Mouse (Mus musculus) layer of hippocampus, adult 18-20 months (tissue): ENCODE results near the gene Prdm10. TPM values are rescaled to one million over a fixed set of nuclear protein-coding genes. Genes with fewer than 3 reads are reported as not detected.
A peak's percentile ranks its signal among the peaks of the same experiment; 100 is the strongest.

Experiments
- DNase-seq, 2 experiments: peaks; one replicate each; pipeline ENCODE4 v3.0.0; 2022; ENCODE audit warnings: low spot score in 2 of 2
- total RNA-seq, 2 experiments: library from RNA; stranded (reverse); gene quantifications; 2 replicates each; pipeline ENCODE4 v1.2.3; 2021

Gene Prdm10
- total RNA-seq, 2 experiments from 2014 or later: 19.9 to 23.1 TPM

DNA sequence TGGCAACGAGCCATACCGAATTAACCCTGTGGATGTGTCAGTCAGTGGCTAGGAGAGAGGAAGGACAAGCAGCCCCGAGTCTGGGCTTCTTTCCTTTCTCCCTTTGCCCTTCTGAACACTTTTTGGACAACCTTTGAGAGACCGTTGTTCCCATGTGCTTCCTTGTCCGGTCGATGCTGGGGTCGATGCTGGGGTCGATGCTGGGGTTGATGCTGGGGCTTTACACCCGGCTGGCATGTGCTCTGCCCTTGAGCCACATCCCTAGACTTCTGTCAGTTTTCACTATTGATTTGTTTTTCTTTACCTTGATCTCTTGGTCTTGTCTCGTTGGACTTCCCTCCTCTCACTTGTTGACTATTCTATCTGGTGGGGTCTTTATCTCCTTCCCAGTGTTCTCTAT, 73.2 kb downstream of the Prdm10 start:
- DNase-seq: no peak

DNA sequence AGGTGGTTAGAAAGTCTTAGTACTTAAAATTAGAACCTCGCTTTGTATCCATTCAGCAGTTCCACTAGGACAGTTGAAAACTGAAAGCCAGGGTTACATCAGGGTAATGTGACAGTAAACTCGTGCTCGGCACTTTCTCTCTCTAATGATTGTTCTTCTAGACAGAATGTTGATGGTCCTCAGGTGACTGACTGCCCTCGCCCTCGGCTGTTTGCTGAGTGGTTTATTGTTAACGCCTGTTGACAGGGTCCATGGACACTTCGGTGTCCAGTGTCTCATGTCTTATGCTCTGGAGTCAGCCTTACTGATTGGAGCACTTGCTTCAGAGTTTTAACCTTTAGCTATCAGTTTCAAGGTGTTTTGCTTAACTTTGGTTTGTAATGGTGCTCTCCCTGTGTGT, 73.7 kb downstream of the Prdm10 start:
- DNase-seq: no peak

DNA sequence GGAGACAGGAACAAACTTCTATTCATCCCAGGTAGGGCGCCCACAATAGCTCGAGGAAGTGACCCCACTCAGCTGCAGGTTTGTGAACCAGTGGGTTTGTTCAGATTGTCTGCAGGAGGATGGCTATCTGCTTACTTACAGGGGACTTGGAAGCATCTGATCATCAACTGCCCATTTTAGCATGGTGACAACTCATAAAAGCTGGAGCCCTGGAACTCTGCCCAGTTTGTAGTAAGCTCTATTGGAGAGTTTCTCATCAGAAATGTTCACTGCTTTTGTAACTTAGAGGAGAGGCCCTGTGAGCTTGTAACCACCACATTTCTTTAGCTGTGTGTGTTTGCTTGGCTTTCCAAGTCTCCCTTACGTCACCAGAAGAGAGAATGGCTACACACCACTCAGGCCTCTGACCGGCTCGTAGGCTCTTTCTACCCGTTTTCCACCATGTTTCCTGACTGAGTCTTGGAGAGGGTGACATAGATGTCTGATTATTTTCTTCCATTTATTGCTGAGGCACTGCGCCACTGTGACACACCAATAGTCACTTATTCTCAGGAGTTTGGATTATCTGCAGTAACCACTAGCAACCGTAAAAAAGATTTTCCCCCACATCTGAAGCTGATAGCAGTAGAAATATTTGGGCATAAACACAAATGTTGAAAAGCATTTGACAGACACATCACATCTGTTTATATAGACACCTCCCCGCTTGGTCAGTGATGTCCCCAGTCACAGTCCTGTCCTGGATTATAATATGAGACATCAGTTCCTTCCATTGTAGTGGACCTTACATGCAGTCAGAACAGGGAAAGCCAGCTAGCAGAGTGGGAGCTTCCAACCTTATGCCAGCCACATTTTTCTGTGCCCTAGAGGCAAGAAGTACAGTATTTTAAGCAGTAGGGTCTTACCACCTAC, 83.6 kb downstream of the Prdm10 start:
- peak; percentile 40 to 68 for DNase-seq

DNA sequence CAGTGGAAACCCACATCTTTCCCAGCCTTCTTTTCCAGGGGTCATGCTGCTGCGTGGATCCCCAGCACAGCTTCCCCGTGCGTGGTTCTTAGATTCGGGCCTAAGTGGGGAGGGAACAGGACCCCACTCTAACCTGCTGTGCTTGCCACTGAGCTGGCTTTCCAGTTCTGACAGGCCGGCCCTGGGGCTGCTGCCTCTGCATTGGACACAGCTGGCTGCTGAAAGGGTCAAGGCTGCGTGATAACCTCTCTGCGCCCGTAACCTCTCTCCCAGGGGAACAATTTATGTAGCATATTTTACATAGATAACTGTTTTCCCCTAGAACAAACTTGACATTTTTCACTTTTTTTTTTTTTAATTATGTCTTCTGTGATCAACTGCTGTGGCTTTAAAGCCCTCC, 84.7 kb downstream of the Prdm10 start:
- DNase-seq: no peak

DNA sequence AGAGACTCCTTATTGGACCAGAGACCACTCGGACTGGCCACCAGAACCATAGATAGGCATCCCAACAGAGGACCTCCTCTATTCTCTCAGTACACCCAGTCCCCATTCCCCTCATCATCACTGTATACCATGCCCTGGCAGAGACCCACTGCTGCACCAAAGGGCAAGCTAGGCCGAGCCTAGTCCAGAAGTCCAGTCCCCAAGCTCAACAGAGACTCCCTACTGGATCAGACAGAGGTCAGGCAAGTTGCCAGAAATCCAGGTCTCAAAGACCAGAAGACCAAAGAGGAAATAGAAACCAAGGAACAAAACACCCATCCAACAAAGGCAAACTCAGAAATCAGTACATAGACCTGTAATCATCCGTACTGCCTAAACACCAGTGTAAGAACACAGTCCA, 91.4 kb downstream of the Prdm10 start:
- no peak for DNase-seq

DNA sequence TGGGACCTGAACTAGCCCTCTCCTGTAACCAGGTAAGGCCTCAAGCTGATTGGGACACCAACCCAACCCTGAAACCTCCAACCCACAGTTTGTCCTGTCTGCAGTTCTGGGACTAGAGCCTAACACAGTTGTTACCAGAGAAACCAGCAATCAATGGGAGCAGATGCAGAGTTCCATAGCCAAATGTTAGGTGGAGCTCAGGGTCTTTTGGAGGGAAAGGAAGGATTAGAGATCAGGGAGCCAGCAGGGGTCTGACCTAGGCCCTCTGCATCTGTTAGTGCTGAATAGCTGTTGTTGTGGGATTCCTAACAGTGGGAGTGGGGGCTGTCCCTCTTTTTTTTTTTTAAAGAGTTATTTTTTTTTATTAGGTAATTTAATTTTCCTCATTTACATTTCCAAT, 96.3 kb downstream of the Prdm10 start:
- no peak for DNase-seq

DNA sequence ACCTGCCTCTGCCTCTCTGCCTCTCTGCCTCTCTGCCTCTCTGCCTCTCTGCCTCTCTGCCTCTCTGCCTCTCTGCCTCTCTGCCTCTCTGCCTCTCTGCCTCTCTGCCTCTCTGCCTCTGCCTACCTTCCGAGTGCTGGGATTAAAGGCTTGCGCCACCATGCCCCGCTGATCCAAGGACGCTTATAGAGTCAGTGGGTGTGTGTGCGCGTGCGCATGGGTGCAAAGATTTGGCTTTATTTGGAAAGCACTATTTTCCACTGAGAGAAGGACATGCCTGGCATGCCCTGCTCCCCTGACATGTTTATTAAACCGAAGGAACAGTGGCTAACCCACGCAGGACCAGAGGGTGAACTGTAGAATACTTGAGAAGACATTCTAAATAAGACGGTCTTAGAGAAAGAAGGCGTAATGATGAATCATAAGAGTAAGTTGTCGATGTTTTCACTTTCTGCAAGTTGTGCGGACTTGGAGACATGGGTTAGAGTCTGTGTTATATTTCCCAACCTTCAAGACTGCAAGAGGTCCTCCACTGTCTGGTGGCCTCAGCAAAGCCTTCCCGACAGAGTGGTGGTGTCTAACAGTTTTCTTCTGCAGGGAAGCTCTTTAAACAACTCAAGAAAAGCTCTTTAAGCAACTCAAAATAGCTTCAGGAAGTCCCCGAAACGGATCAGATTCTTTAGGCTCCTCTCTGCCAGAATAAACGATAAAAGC, 104.6 kb downstream of the Prdm10 start:
- no peak for DNase-seq

DNA sequence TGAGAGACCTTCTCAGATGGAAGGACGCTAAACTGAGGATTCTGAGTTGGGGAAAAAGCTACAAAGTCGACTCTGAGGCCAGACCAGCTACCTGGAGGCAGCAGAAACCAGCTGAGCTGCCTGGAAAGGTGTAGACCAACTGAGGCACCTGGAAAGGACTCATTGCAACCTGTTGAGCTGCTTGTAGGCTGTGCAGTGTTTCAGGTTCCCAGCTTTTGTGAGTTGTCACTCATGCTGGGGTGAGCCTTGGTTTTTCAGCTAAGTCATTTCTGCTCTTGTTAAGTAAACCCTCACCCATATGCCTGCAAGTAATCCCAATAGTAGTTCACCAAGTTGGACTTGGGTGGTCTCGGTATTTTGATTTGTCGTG, 105.1 kb downstream of the Prdm10 start:
- DNase-seq: no peak

DNA sequence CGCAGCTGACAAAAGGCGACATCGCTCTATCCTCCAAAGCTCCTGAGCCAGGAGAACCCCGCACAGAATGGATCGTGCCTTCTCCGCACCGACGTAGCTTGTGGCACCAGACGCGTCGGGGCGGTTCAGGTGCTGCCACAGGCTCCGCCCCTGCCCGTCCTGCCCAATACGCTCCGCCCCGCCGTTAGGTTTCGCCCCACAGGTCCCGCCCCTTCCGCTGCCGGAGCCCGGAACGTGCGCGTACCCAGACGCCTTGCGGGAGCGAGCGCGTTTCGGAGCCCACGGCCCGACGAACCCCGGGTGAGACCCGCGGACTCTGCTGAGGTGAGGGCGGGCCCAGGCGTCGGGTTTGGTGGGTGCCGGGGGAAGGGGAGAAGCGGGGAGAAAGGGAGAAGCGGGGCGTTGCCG, 105.6 kb downstream of the Prdm10 start, which contains the start of gene Nfrkb:
Gene Nfrkb (plus strand): TSS at position 246 of the 408 bp plus-strand sequence.
- peak; percentile 94 to 95 for DNase-seq

DNA sequence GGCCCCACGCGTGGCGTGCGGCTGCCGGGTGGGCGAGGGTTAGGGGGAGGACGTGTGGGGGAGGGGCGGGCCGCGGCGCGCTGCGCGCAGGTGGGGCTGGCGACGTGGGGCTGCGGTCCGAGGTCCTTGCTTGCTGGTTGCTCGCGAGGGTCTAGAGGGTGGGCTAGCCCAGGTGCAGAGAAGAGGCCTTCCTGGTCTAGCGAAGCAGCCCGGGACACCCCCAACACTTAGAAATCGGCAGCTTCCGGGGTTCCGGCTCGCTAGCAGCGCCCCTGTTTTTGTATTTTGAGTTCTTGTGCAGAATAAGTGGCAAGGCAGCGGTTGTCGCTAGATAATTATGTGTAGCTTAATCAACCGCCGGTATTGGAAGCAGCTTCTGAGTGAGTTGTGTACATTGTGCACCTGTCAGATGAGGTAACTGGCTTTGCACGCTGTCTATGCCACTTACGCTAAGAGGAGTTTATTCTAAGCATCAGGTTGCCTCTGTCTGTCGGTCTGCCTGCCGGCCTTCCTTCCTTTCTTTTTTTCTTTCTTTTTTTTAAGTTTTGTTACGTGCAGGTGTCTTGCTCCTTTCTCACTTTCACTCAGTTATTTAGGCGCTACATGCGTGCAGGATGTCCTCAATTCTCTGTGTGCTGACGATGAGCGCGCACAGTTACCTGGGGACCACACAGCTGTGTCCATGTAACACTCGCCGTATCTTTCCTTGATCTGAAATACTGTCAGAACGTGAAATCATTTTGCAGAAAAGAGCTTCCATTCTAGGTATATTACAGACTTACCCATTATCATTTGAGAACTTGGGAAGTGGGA, 106.2 kb downstream of the Prdm10 start:
- no peak for DNase-seq

DNA sequence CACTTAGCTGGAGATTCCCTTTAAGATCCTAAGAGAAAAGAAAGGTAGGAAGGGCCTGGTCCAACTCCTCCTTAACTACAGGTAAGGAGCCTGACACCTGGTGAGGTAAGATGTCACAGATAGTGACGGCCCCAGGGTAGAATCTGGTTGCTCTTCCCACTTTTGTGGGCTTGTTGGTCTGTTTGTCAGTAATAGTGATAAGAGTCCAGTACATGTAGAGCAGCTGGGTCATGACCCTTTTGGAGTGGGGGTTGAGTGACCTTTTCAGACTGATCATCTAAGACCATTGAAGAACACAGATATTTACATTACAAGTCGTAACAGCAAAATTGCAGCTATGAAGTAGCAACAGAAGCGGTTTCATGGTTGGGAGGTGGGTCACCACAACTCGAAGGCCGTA, 106.9 kb downstream of the Prdm10 start:
- DNase-seq: no peak

DNA sequence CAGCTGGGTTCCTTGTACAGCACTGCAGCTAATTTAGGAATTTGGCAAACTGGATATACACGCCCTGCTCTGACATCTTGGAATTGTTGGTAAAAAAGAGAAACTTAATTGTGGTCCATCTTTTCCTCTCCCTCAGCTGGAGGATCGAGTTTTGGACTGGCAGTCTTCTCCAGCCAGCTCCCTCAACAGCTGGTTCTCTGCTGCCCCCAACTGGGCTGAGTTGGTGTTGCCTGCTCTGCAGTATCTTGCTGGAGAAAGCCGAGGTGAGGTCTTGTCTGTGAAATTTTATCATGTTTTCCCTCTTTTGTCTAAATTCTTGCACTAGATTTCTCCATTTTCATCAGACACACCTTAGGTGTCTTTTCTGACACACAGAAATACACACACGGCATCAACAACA, 120.1 kb downstream of the Prdm10 start:
- peak; percentile 26 to 71 for DNase-seq

DNA sequence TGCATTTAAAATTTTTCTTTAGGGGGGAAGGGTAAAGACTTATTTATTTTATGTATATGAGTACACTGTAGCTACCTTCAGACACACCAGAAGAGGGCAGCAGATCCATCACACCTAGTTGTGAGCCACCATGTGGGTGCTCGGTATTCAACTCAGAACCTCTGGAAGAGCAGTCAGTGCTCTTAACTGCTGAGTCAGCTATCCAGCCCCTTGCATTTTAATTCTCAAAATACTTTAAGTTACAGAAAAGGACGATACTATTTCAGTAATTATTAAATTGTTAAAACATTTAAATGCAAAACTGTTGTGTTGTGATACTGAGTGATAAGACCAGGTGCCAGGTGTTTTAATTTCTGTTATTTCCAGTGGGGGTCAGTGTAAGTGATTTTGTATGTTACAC, 124.0 kb downstream of the Prdm10 start:
- no peak for DNase-seq

DNA sequence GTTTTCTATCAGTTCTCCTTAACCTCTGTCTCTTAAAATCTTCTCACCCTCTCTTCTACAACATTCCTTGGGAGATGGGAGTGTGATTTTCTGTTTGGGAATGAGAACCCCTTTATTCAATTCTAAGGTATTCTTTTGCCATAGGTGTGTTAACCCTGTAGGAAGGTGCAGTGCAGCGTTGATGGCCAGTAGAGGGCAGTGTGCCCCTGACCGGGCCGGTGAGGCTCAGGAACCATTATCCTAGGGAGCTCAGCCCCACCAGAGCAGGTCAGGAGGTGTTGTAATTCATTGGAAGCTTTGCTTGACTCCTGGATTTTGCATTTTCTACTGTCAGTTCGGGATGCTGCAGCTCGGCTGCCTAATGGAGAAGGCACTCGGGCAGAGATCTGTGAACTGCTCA, 124.9 kb downstream of the Prdm10 start:
- DNase-seq: no peak

DNA sequence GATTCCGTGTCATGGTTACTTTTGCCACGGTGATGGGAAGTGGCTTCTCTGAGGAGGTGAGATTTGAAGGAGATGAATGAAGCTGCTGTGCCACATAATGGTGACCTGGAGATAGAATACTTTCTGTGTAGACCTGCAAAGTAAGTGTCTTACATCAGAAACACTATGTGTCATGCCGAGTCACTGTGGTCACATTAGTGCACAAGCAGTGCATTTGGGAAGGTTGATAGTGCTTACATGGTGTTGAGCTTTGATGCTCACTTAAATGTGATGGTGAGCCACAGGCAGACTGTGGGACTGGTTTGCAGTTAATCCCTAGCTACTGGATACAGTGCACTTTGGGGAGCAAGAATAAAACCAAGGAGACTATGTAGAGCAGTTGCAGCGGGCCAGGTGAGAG, 131.8 kb downstream of the Prdm10 start:
- DNase-seq: no peak

DNA sequence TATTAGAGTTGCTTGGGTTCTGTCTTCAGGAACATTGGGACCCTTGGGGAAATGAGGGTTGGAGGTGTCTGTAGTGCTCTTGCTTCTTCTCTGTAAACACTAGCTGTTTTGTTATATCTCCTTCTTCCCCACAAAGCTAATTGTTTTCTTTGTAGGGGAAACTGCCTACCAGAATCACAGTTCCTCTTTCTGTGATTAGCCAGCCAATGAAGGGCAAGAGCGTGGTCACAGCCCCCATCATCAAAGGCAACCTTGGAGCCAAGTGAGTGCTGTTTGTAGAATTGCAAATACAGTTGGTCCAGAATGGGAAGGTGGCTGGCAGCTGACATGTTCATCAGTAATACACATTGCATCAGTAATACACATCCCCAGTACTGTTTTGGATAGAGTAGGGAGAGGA, 138.5 kb downstream of the Prdm10 start:
- peak in 1 of 2 experiments; percentile 36 for DNase-seq

DNA sequence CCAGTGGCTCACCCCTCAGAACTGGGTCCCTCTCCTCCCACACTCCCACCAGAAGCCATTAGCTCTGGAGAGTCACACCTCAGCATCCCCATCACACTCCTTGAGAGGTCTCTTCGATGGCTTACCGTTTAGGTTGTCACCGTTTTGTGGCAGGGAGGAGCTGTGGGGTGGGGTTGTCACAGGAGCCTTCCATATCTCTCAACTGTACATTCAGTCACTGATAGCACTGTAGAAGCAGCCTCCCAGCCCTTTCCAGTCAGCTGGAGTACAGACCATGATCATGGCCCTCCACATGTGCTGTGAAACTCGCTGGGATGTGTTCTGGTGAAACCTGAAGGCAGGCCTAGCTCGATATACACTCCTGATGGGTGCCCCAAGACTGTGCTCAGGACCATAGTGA, 141.8 kb downstream of the Prdm10 start:
- DNase-seq: no peak

DNA sequence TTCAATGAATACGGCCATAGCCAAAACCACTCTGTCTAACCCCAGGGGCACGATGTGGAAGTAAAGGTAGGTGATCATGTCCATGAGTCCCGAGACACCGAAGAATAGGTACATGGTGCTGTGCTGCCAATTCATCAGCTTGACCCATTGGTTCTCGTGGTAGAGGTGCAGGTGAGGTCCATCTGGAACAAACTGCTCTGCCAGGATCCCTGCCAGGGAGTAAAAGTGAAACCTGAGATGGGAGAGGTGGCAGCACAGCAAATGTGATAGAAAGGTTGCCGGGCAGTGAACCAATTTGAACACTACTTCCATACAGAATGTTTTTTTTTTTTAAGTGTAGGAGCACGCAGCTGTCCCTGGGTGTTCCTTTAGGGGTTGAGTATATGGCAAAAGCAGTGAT, 148.6 kb downstream of the Prdm10 start:
- no peak for DNase-seq

DNA sequence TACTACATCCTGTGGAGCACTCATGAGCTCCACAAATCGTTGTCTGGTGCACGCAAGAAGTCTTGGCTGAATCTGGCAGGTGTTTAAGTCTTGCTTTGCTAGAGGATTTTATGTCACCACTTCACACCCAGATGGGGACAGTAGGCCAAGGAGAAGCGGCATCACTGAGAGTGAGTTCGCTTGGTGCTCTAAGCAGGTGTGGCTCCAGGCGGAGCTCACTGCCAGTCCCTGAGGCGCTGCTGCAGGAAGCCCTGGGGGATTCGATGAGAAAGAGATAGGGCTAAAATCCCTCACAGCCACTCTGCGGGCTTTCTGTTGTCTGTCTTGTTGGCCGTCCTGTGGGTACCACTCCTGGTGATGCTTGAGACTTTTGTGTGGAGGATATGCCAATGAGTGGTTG, 149.7 kb downstream of the Prdm10 start:
- DNase-seq: no peak
